Mouse (Mus musculus) spleen, adult 2 months (tissue): ENCODE measurements at regions not wholly inside any gene's neighbourhood (a gene's known extent, or its start where the extent isn't known, plus 50 kb on each side); places are given as distances from the start of the nearest gene placed in this dataset.

Source experiments
- CTCF ChIP-seq: fragments of 200-500 bp; IDR thresholded peaks from 2 replicates; pipeline ENCODE4 v1.5.1; 2011; ENCODE audit warnings: mild to moderate bottlenecking, inconsistent platforms; ENCODE audit not compliant: insufficient read depth, insufficient read length, insufficient replicate concordance; ENCODE audit errors: extremely low read depth
- POLR2A ChIP-seq: fragments of 200-500 bp; IDR thresholded peaks from 2 replicates; pipeline ENCODE4 v1.6.1; 2011; ENCODE audit warnings: low read depth, low read length, inconsistent platforms

GRCm38 (mm10) chr5:96905572-96906271 lies 91.8 kb upstream of the Bmp2k start:
- no peak for TF ChIP-seq CTCF
- no peak for TF ChIP-seq POLR2A
